In genomic region chr1:192812758-192813157, GRCm38 (mm10) we compare ENCODE assay signal across 14 mouse cellular contexts.
"Had no signal": no experiment of that assay in that cellular context is flagged by ENCODE, and none has a peak within 500 bp of the region (broad histone marks: within the 10 kb centered on the region; RNA-seq: fewer than 3 reads in every experiment).

No protein-coding gene starts in this region.

- H3K9me3 ChIP-seq: limb, embryonic 13.5 days; liver, embryonic 13.5 days; midbrain, embryonic 13.5 days; neural tube, embryonic 15.5 days had no signal

- DNase-seq: kidney, adult 18-20 months; kidney, postnatal 14 days; left cerebral cortex, postnatal 4 days; liver, embryonic 13.5 days; lung, adult 18-20 months; lung, postnatal 36 days; right cerebral cortex, adult 18-20 months; right cerebral cortex, postnatal 25 days; thymus, adult 2 months; thymus, postnatal 25 days had no signal

- H3K27ac ChIP-seq: layer of hippocampus, adult 2 months; limb, embryonic 13.5 days; liver, embryonic 13.5 days; midbrain, embryonic 13.5 days; neural tube, embryonic 15.5 days had no signal

- H3K27me3 ChIP-seq: limb, embryonic 13.5 days; liver, embryonic 13.5 days; midbrain, embryonic 13.5 days; neural tube, embryonic 15.5 days had no signal

- H3K4me1 ChIP-seq: liver, embryonic 13.5 days; neural tube, embryonic 15.5 days had no signal

- H3K9ac ChIP-seq: limb, embryonic 13.5 days; liver, embryonic 13.5 days; midbrain, embryonic 13.5 days; neural tube, embryonic 15.5 days had no signal

- H3K4me3 ChIP-seq: layer of hippocampus, adult 2 months; limb, embryonic 13.5 days; liver, embryonic 13.5 days; midbrain, embryonic 13.5 days; neural tube, embryonic 15.5 days had no signal

- ATAC-seq: midbrain, embryonic 13.5 days had no signal

- H3K36me3 ChIP-seq: limb, embryonic 13.5 days; liver, embryonic 13.5 days; midbrain, embryonic 13.5 days; neural tube, embryonic 15.5 days had no signal

- H3K4me2 ChIP-seq: limb, embryonic 13.5 days; liver, embryonic 13.5 days; midbrain, embryonic 13.5 days; neural tube, embryonic 15.5 days had no signal
